In the genomic region with DNA sequence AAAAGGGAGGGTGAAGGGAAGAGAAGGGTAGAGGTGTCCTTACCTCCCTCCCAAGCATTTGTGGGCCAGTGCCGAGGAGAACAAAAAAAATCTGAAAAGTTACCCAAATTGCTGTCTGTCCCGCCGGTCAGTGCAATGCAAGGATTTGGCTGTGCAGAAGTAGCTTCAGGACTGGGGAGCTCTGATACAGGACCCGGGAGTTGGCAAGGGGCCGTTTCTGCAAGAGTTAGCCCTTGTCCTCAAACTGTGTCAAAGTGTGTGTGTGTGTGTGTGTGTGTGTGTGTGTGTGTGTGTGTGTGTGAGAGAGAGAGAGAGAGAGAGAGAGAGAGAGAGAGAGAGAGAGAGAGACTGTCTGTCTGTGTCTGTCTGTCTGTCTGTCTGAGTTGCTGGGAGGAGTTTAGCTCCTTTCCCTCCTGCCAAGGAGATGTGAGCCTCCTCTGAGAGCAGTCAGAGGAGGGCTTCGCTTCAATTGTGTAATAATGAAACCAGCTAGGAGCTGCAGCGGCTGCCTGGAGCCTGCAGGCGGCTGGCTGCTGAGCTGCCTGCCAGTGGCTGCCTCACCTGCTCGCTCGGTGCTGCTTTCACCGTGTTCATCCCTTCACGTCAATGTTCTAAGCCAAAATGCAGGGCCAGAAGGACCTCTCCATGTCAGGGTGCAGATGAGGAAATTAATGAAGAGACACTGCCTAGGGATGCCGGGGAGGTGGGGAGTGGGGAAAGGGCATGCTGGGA, we compare ENCODE assay signal across 9 mouse cellular contexts. TPM values are rescaled to one million over a fixed set of nuclear protein-coding genes. Genes with fewer than 3 reads are reported as not detected.
DNase-seq lines count a peak whose midpoint lies in the region; ATAC-seq and TF ChIP-seq lines count a peak whose summit lies in the region.
"Had no signal": no experiment of that assay in that cellular context is flagged by ENCODE, and none has a peak within 500 bp of the region (broad histone marks: within the 10 kb centered on the region; RNA-seq: fewer than 3 reads in every experiment).

No protein-coding gene starts in this region.

- no peaks in the 10 kb centered on the region for H3K4me1 ChIP-seq in bone marrow macrophage, adult 2 months (ENCODE audit: control insufficient read depth, insufficient read depth, low read length)
- 0 out of 2 replicates have a peak, but pooled peaks cover 7% of the 10 kb centered on the region for H3K4me1 ChIP-seq in embryonic fibroblast, embryonic 13.5 days (ENCODE audit: control insufficient read depth, insufficient read depth, low read length)

- peak; percentile 78 for DNase-seq in MN1 (ENCODE audit: low spot score)
- peak; percentile 40 for DNase-seq in layer of hippocampus, adult 9-11 months
- peak; percentile 34 for DNase-seq in skeletal muscle tissue, adult 2 months (ENCODE audit: low read depth, low spot score)
- DNase-seq in c-Kit-positive CD71-positive TER-119-positive erythroid progenitor cells, embryonic 14.5 days (ENCODE audit: low spot score): no peak

- TF ChIP-seq CTCF in bone marrow macrophage, adult 2 months (IDR thresholded peaks at IDR 0.05; ENCODE audit: low read depth, low read length): no peak
- no peak for TF ChIP-seq CTCF in embryonic fibroblast, embryonic 13.5 days (IDR thresholded peaks at IDR 0.05; ENCODE audit: borderline replicate concordance, insufficient read depth, low read length)

- peak; percentile 82 to 87 for ATAC-seq in hematopoietic stem cell, adult 5-6 weeks (replicated peaks in 1 of 2; ENCODE audit: insufficient read depth in 1 of 2, low FRiP score in 2 of 2, low TSS enrichment in 1 of 2, low read depth in 1 of 2, poor library complexity in 2 of 2, severe bottlenecking in 2 of 2)
- peak; percentile 75 for ATAC-seq in megakaryocyte progenitor cell, adult 5-6 weeks (replicated peaks; ENCODE audit: poor library complexity)

- no peak overlapping the region for H3K27ac ChIP-seq in bone marrow macrophage, adult 2 months (ENCODE audit: insufficient read depth, low read depth, low read length)
- H3K27ac ChIP-seq in embryonic fibroblast, embryonic 13.5 days (ENCODE audit: insufficient read depth, low read length): no peak overlapping the region

- H3K4me3 ChIP-seq in bone marrow macrophage, adult 2 months (ENCODE audit: insufficient read depth, low read length): peak overlapping the region; percentile 23; the same call in 1 of the 2 replicates
- peak overlapping the region; percentile 21 for H3K4me3 ChIP-seq in embryonic fibroblast, embryonic 13.5 days (ENCODE audit: insufficient read depth, low read length)
- H3K4me3 ChIP-seq: erythroblast, embryonic 14.5 days had no signal

- no peak for TF ChIP-seq POLR2A in bone marrow macrophage, adult 2 months (IDR thresholded peaks at IDR 0.05; ENCODE audit: borderline replicate concordance, low read depth, low read length)
- no peak for TF ChIP-seq POLR2A in embryonic fibroblast, embryonic 13.5 days (IDR thresholded peaks at IDR 0.05; ENCODE audit: low read depth, low read length)

RNA-seq across cellular contexts. Expression of a gene that starts 0.9 kb away (rescaled TPM):
- not detected in 2 replicates for polyA plus RNA-seq in bone marrow macrophage, adult 2 months (2012; ENCODE audit: insufficient read depth, insufficient read length, missing spikeins)
- not detected in 2 replicates for polyA plus RNA-seq in embryonic fibroblast, embryonic 13.5 days (2011; ENCODE audit: insufficient read length, low read depth, missing spikeins)
- total RNA-seq in hematopoietic stem cell, adult 5-6 weeks (2017): not detected in 2 replicates
- total RNA-seq in megakaryocyte progenitor cell, adult 5-6 weeks (2015): not detected in 2 replicates
- total RNA-seq in megakaryocyte progenitor cell, adult 5-6 weeks (2017): not detected in 2 replicates
